Mouse (Mus musculus) hindbrain, embryonic 16.5 days (tissue): ENCODE measurements at regions not wholly inside any gene's neighbourhood (a gene's known extent, or its start where the extent isn't known, plus 50 kb on each side); places are given as distances from the start of the nearest gene placed in this dataset.
"Not testable (repeated sequence)": the region's sequence is repeated elsewhere in the genome, so short reads cannot be mapped to it uniquely, and the experiment has no call there.

Source experiments
- ATAC-seq: fragments of 200-750 bp; cut with Nextera tagmentation; 2 replicates; pipeline ENCODE4 v1.8.0; 2017; ENCODE audit warnings: moderate TSS enrichment, moderate library complexity
- H3K27ac ChIP-seq: fragments of 300-500 bp; sonication (generic); 2 replicates; pipeline ENCODE4 v1.5.1; 2014; ENCODE audit warnings: low read depth, mild to moderate bottlenecking, control low read depth, low read length, moderate library complexity
- H3K27me3 ChIP-seq: fragments of 300-500 bp; sonication (generic); replicated peaks from 2 replicates; pipeline ENCODE4 v1.6.1; 2014; ENCODE audit warnings: low read length; ENCODE audit not compliant: control insufficient read depth, insufficient read depth
- H3K36me3 ChIP-seq: fragments of 300-500 bp; sonication (generic); 2 replicates; pipeline ENCODE4 v1.6.1; 2014; ENCODE audit warnings: mild to moderate bottlenecking, low read length, moderate library complexity, mixed read lengths; ENCODE audit not compliant: control insufficient read depth, insufficient read depth
- H3K4me1 ChIP-seq: fragments of 300-500 bp; sonication (generic); 2 replicates; pipeline ENCODE4 v1.6.1; 2014; ENCODE audit warnings: low read depth, low read length; ENCODE audit not compliant: control insufficient read depth, insufficient read depth
- H3K4me2 ChIP-seq: fragments of 300-500 bp; sonication (generic); 2 replicates; pipeline ENCODE4 v1.6.1; 2014; ENCODE audit warnings: mild to moderate bottlenecking, low read length, control low read depth, moderate library complexity
- H3K4me3 ChIP-seq: fragments of 300-500 bp; sonication (generic); 2 replicates; pipeline ENCODE4 v1.5.1; 2014; ENCODE audit warnings: mild to moderate bottlenecking, low read length, control low read depth, moderate library complexity
- H3K9ac ChIP-seq: fragments of 300-500 bp; sonication (generic); 2 replicates; pipeline ENCODE4 v1.6.1; 2014; ENCODE audit warnings: low read depth, mild to moderate bottlenecking, control low read depth, low read length, moderate library complexity
- H3K9me3 ChIP-seq: fragments of 300-500 bp; sonication (generic); 2 replicates; pipeline ENCODE4 v1.6.1; 2014; ENCODE audit warnings: mild to moderate bottlenecking, low read length, moderate library complexity; ENCODE audit not compliant: control insufficient read depth
- WGBS: fragments of 180-500 bp; shearing (Covaris S2); extraction: QIAGEN DNeasy Blood & Tissue Kit; methylation state at CpG from one replicate; pipeline ENCODE4 v1.1.7; 2014; 5-methylcytosine and 5-hydroxymethylcytosine counted together

DNA sequence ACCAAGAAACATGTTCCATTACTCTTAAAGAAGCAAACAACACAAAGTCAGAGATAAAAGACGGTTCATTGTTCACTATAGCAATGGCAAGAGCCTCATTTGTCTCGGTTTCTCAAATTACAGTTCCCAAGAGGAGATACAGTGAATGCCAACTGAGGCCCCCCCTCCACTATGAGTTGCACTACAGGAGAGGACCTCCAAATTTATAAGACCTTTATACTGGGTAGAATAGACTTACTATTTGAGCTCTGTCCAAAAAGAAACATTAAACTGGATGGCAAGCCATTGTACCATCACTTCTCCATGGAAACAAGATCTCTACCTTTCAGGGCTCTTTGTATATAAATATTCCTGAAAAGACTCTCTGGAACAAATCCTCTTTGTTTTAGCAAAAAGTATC lies 66.4 kb downstream of the Fundc1 start:
- 90% methylated on average over 2 of the region's 2 CpGs for WGBS
- no peak overlapping the region for H3K27ac ChIP-seq
- H3K4me3 ChIP-seq, result no peak overlapping the region
- H3K9me3 ChIP-seq, result 0 out of 2 replicates have a peak, but pooled peaks cover 2% of the 10 kb centered on the region
- no peaks in the 10 kb centered on the region for H3K27me3 ChIP-seq
- no peaks in the 10 kb centered on the region for H3K4me1 ChIP-seq
- H3K9ac ChIP-seq, result no peak overlapping the region
- no peak overlapping the region for H3K4me2 ChIP-seq
- H3K36me3 ChIP-seq, result no peaks in the 10 kb centered on the region
- ATAC-seq, result no peak

DNA sequence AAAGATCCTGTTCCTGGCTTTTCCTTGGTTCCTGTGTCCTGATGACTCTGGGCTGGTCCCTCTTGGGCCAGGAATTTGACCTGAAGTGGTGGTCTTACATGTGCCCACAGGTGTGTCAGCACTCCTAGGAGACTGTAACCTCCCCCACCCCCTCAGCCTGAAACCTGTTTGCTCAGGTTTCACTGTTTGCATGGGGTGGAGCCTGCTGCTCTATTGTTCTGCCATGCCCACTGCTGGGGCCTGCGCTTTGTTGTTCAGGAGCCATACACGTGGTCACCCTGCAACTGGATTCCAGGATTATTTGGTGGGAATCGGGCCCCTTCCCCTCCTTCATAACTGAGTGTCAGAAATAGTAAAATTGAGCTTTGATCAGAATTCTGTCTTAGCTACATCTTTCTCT lies 99.0 kb downstream of the Fundc1 start:
- ATAC-seq, result not testable (repeated sequence)
- 58% methylated on average over 3 of the region's 3 CpGs for WGBS

DNA sequence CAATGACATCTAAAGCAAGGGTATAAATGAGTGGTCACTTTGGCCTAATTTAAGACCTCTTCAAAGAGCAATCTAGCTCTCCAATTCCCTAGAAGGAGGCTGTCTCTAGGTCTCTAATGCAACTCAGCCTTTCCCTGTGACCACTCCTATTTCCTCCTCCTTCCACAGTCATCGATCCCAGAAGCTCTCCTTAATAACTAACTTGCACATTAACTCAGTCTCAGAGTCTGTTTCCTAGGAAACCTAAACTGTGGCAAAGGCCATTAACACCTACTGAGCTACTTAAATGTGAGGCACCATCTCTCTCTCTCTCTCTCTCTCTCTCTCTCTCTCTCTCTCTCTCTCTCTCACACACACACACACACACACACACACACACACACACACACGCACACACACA lies 115.6 kb downstream of the Fundc1 start:
- Histone ChIP-seq H3K9ac (no peak overlapping the region), H3K4me2 (no peak overlapping the region), H3K4me1 (no peaks in the 10 kb centered on the region), H3K27ac (no peak overlapping the region), H3K36me3 (no peaks in the 10 kb centered on the region), H3K27me3 (no peaks in the 10 kb centered on the region), H3K4me3 (no peak overlapping the region), H3K9me3 (no peaks in the 10 kb centered on the region)
- peak; percentile 52; the same call in 1 of the 2 replicates for ATAC-seq
- 66% methylated on average over 2 of the region's 2 CpGs for WGBS

More for the DNA sequence above, 99.0 kb downstream of the Fundc1 start:
- H3K27ac ChIP-seq, H3K4me3 ChIP-seq, H3K4me2 ChIP-seq, H3K27me3 ChIP-seq, H3K9me3 ChIP-seq, H3K9ac ChIP-seq, H3K36me3 ChIP-seq, H3K4me1 ChIP-seq: not testable (repeated sequence)

DNA sequence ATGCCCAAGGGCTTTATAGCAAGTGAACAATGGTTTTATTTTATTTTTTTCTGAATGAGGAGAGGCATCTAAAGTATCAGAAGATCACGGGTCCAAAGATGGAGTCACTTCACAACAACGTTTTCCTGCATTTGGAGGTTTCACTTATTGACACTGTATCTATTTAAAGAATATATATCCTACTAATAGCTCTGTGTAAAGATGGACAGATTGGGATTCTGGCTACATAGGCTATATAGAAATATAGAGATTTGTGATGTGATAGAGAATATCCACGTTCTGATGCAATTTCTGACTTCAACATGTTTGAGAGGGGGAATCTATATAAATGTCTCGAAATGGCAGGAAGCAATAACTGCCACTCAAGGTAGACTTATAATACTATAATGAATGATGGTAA lies 96.0 kb upstream of the Efhc2 start:
- Histone ChIP-seq H3K4me2 (no peak overlapping the region), H3K27ac (no peak overlapping the region), H3K9me3 (no peaks in the 10 kb centered on the region), H3K4me3 (no peak overlapping the region), H3K27me3 (no peaks in the 10 kb centered on the region), H3K36me3 (no peaks in the 10 kb centered on the region), H3K4me1 (no peaks in the 10 kb centered on the region), H3K9ac (no peak overlapping the region)
- 80% methylated on average over 4 of the region's 4 CpGs for WGBS
- no peak for ATAC-seq

DNA sequence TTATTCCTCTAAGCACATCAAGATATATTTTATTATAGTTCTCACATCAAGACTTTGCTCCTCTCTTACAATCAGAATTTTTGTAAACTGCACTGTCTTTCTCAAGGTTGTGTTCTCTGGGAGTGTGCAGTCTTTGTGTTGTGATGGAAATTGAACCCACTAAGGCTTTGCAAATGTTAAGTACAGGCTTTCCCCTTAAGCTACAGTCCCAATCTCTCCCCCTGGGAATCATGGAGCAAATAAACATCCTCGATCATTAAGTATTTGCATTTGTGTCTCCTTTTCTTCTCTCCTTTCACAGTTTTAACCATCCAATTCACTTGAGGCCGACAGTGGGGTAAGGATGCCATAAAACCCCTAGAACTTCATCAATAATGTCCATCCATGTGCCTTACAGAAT lies 85.1 kb upstream of the Efhc2 start:
- no peak for ATAC-seq
- WGBS, result 43% methylated on average over 2 of the region's 2 CpGs
- H3K4me2 ChIP-seq, result no peak overlapping the region

More for the DNA sequence above, 85.1 kb upstream of the Efhc2 start:
- Histone ChIP-seq H3K36me3 (no peaks in the 10 kb centered on the region), H3K27ac (no peak overlapping the region), H3K9ac (no peak overlapping the region), H3K4me3 (no peak overlapping the region), H3K9me3 (no peaks in the 10 kb centered on the region), H3K27me3 (no peaks in the 10 kb centered on the region), H3K4me1 (no peaks in the 10 kb centered on the region)
